Mouse (Mus musculus): ENCODE data around the gene Kcnq2. TPM values are rescaled to one million over a fixed set of nuclear protein-coding genes. Genes with fewer than 3 reads are reported as not detected.

The Kcnq2 gene
- 0.76 TPM for polyA plus RNA-seq (2014; fragmentation: Illumina TruSeq; extraction: RNeasy Lipid Tissue Mini Kit (QIAGEN cat#74804); ENCODE audit: low read depth, low replicate concordance)

GRCm38 (mm10) chr2:181134591-181135445, at the start of gene Kcnq2:
Kcnq2 (minus strand) TSS chr2:181135300.

GRCm38 (mm10) chr2:181156248-181157121, 21.4 kb upstream of the Kcnq2 start, which contains the start of gene Eef1a2:
Eef1a2 (minus strand) TSS chr2:181157014.

GRCm38 (mm10) chr2:181043437-181043836, 91.7 kb downstream of the Kcnq2 start, which contains the start of gene Chrna4:
Chrna4 (minus strand) TSS chr2:181043546.

Other genes with a start within 250 kb of the Kcnq2 start
- 22.9 TPM for gene Ythdf1, start 214.4 kb downstream of the Kcnq2 start, polyA plus RNA-seq (2014; fragmentation: Illumina TruSeq; extraction: RNeasy Lipid Tissue Mini Kit (QIAGEN cat#74804); ENCODE audit: low read depth, low replicate concordance)
- not detected for gene Birc7, start 206.3 kb downstream of the Kcnq2 start, polyA plus RNA-seq (2014; fragmentation: Illumina TruSeq; extraction: RNeasy Lipid Tissue Mini Kit (QIAGEN cat#74804); ENCODE audit: low read depth, low replicate concordance)
- gene Nkain4, start 180.6 kb downstream of the Kcnq2 start, polyA plus RNA-seq (2014; fragmentation: Illumina TruSeq; extraction: RNeasy Lipid Tissue Mini Kit (QIAGEN cat#74804); ENCODE audit: low read depth, low replicate concordance), result 0.55 TPM
- 4.7 TPM for gene Arfgap1, start 168.1 kb downstream of the Kcnq2 start, polyA plus RNA-seq (2014; fragmentation: Illumina TruSeq; extraction: RNeasy Lipid Tissue Mini Kit (QIAGEN cat#74804); ENCODE audit: low read depth, low replicate concordance)
- gene Col20a1, start 148.8 kb downstream of the Kcnq2 start, polyA plus RNA-seq (2014; fragmentation: Illumina TruSeq; extraction: RNeasy Lipid Tissue Mini Kit (QIAGEN cat#74804); ENCODE audit: low read depth, low replicate concordance), result 2.5 TPM
- 0.25 TPM for gene Chrna4, start 91.8 kb downstream of the Kcnq2 start, polyA plus RNA-seq (2014; fragmentation: Illumina TruSeq; extraction: RNeasy Lipid Tissue Mini Kit (QIAGEN cat#74804); ENCODE audit: low read depth, low replicate concordance)
- gene Eef1a2, start 21.7 kb upstream of the Kcnq2 start, polyA plus RNA-seq (2014; fragmentation: Illumina TruSeq; extraction: RNeasy Lipid Tissue Mini Kit (QIAGEN cat#74804); ENCODE audit: low read depth, low replicate concordance), result not detected
- 0.74 TPM for gene Ppdpf, start 51.9 kb upstream of the Kcnq2 start, polyA plus RNA-seq (2014; fragmentation: Illumina TruSeq; extraction: RNeasy Lipid Tissue Mini Kit (QIAGEN cat#74804); ENCODE audit: low read depth, low replicate concordance)
- gene Ptk6, start 67.5 kb upstream of the Kcnq2 start, polyA plus RNA-seq (2014; fragmentation: Illumina TruSeq; extraction: RNeasy Lipid Tissue Mini Kit (QIAGEN cat#74804); ENCODE audit: low read depth, low replicate concordance), result 0.07 TPM
- gene Srms, start 77.9 kb upstream of the Kcnq2 start, polyA plus RNA-seq (2014; fragmentation: Illumina TruSeq; extraction: RNeasy Lipid Tissue Mini Kit (QIAGEN cat#74804); ENCODE audit: low read depth, low replicate concordance), result not detected
- 2.0 TPM for gene Fndc11, start 84.7 kb upstream of the Kcnq2 start, polyA plus RNA-seq (2014; fragmentation: Illumina TruSeq; extraction: RNeasy Lipid Tissue Mini Kit (QIAGEN cat#74804); ENCODE audit: low read depth, low replicate concordance)
- gene Helz2, start 106.7 kb upstream of the Kcnq2 start, polyA plus RNA-seq (2014; fragmentation: Illumina TruSeq; extraction: RNeasy Lipid Tissue Mini Kit (QIAGEN cat#74804); ENCODE audit: low read depth, low replicate concordance), result 0.20 TPM
- gene Gmeb2, start 152.7 kb upstream of the Kcnq2 start, polyA plus RNA-seq (2014; fragmentation: Illumina TruSeq; extraction: RNeasy Lipid Tissue Mini Kit (QIAGEN cat#74804); ENCODE audit: low read depth, low replicate concordance), result 3.8 TPM
- gene Stmn3, start 179.2 kb upstream of the Kcnq2 start, polyA plus RNA-seq (2014; fragmentation: Illumina TruSeq; extraction: RNeasy Lipid Tissue Mini Kit (QIAGEN cat#74804); ENCODE audit: low read depth, low replicate concordance), result not detected
- gene Rtel1, start 184.4 kb upstream of the Kcnq2 start, polyA plus RNA-seq (2014; fragmentation: Illumina TruSeq; extraction: RNeasy Lipid Tissue Mini Kit (QIAGEN cat#74804); ENCODE audit: low read depth, low replicate concordance), result 22.7 TPM
- gene Zgpat, start 229.6 kb upstream of the Kcnq2 start, polyA plus RNA-seq (2014; fragmentation: Illumina TruSeq; extraction: RNeasy Lipid Tissue Mini Kit (QIAGEN cat#74804); ENCODE audit: low read depth, low replicate concordance), result 0.88 TPM
- gene Arfrp1, start 230.1 kb upstream of the Kcnq2 start, polyA plus RNA-seq (2014; fragmentation: Illumina TruSeq; extraction: RNeasy Lipid Tissue Mini Kit (QIAGEN cat#74804); ENCODE audit: low read depth, low replicate concordance), result 36.4 TPM
- gene Lime1, start 244.8 kb upstream of the Kcnq2 start, polyA plus RNA-seq (2014; fragmentation: Illumina TruSeq; extraction: RNeasy Lipid Tissue Mini Kit (QIAGEN cat#74804); ENCODE audit: low read depth, low replicate concordance), result 0.50 TPM

All from testis, adult 10 weeks (tissue).